Mouse (Mus musculus) CD4-positive, CD25-positive, alpha-beta regulatory T cell, adult 4 months (primary cell): Measurements from ENCODE around the gene Kcna6. TPM values are rescaled to one million over a fixed set of nuclear protein-coding genes. Genes with fewer than 3 reads are reported as not detected.

Experiments used
- ATAC-seq: one replicate; pipeline ENCODE4 v1.8.0; 2017
- polyA plus RNA-seq, 2 experiments: library from polyadenylated mRNA; unstranded; fragments of 100-300 nt; shearing (Covaris generic); gene quantifications; one replicate each; pipeline ENCODE4 v1.2.1; 2017

Kcna6 gene
- polyA plus RNA-seq, 2 experiments from 2014 or later: not detected

- ATAC-seq: no peak
Observed at GRCm38 (mm10) chr6:126735806-126736205, 4.7 kb downstream of the Kcna6 start.

DNA sequence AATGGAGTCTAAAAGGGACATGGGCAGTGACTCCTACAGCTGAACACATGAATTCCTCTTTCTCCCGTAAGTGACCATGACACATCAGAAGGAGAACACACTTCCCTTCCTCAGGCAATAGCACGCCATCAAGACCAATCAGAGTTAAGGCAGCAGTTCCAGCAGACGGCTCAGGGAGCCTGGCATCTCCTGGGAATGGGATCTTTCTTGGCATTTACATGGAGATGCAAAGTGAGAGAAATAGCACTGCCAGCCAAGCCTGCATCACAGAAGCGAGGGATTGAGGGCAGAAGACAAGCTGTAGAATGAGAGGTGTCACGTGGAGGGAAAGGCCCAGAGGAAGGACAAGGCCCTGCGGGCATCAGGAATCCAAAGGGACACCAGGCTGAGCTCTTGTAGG is 7.8 kb downstream of the Kcna6 start:
- ATAC-seq: no peak

DNA sequence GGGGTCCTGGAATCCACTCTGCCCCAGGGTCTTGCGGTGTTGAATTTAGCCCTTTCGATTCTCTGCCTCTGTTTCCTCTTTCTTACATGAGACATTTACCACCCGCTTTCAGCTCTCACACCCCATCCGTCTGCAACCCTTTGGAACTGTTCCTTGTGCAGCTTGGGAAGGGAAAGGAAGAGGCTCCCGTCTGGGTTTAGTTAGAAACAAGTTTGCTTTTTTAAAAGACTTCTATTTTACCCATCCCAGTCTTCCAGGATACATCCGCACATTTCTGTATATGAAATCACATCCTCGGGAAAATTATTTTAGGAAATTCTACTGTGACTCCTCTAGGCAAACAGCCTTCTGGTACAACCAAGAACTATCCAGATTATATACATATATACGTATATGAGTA is 11.7 kb downstream of the Kcna6 start:
- no peak for ATAC-seq

DNA sequence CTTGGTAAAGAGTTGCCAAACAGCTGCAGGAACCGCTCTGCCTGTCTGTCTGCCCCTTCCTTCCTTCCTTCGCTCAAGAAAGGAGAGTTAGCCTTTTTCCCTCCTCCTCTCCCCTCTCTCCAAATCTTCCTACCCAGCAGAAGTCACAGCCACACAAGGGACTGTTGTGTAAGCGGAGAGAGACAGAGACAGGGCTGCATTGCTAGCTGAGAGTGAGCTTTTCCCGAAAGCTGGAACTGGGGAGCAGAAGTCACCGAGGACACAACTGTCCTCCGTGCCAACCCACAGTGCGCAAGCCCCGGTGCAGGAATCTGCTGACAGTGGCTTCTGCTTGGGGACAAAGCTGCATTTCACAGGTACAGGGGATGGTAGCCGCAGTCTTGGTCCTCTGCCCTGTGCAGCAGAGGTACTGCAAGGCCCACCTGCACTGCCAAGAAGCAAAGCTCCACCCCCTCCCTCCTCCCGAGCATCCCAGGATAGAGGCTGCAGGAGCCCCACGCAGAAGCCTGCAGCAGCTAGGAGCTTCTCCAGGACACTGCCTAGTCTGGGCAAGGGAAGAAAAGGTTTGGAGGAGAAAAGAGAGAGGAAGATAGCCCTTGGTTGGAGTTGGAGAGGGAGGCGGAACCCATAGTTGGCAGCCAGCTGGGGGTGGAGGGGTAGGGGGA is 21.9 kb downstream of the Kcna6 start:
- ATAC-seq: no peak

GRCm38 (mm10) chr6:126712531-126712930 is 27.9 kb downstream of the Kcna6 start:
- no peak for ATAC-seq

- no peak for ATAC-seq
Observed at GRCm38 (mm10) chr6:126705936-126706335, 34.5 kb downstream of the Kcna6 start.

DNA sequence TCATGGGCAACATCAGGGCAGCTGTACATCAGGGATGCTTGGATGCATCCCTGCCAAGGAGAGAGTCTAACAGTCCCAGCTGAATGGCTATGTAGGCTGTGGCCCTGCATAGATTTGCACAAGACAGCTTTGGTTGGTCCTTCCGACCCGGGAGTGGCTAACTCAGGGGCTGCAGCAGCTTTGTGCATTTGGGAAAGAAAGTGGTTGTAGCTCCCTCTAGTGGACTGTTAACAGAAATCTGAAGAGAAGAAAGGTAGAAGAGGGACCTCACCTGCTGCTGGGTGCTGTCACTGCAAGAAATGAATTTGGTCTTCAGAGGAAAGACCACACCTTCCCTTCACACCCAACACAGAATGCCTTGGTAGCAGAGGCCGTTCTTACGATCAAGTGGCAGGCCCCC is 36.0 kb downstream of the Kcna6 start:
- ATAC-seq: no peak

DNA sequence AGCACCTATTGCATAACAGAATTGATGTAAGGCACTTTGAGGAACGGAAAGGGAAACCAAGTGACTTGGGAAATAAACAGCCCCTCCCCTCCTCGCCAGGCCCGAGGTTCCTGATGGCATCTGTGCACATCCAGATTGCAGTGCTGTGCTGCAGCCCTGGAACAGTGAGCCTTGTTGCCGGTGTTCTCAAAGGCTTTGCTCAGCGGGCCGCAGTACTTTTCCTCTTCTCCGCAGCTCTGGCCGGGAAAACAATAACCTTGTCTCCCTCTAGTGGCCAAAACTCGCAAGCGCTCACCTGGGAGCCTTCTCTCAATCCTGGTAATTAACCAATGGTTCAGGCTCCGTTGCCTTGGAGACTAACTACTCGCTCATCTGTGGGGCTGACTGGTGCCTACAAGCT is 38.4 kb downstream of the Kcna6 start:
- ATAC-seq: peak; percentile 47

DNA sequence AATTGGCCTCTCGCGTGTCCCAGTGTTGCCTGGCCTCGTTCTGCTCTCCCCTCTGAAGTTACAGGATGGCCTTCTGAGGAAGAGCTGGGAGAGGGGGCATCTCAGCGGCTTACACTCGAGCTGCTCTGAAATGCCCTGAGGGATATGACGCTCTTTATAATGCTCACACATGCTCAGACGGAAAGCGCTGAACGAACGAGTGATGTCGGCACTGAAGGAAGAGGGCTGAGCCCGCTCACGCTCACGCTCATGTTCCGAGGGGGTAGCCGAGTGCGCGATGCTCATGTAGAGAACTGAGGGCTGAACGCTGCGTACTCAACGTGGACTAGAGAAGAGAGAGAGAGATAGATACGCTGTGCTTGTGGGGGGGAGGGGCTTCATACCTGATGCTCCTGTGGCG is 39.3 kb downstream of the Kcna6 start:
- no peak for ATAC-seq

DNA sequence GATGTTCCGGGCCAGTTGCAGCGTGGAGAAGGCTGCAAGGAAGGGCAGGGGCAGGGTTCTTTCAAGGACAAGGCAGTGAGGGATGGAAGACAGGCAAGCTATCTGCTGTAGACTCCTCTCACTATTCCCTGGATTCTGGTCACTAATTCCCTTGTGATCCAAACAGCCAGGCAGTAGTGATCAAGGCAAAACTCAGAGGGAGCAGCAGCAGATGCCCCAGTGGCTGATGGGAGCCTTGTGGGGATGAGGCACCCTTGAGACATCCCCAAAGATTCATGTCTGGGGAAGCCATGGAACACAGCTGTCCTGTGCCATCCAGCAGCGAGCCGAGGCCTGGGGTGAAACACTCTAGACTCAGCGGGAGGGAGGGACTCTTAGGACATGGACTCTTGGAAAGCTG is 40.5 kb downstream of the Kcna6 start:
- ATAC-seq: no peak

GRCm38 (mm10) chr6:126687120-126687519 is 53.4 kb downstream of the Kcna6 start:
- no peak for ATAC-seq

DNA sequence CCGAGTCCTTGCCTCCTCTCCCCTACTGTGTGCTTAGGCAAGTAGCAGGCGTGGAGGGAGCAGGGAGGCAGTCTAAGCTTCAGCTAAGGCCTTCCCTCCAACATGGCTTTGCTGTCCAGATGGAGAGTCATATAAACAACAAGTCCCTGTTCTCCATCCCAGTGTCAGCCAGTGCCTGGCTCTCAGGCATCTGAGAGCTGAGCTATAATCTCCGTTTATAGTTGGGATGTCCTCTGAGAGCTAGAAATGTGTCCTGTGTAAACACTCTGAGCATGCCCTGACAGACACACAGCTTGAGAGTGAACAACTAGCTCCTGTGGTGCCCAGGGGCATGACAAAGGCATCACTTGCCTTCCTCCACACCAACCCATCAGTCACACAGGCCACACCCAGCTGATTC is 55.3 kb downstream of the Kcna6 start:
- ATAC-seq: no peak

- no peak for ATAC-seq
Observed at GRCm38 (mm10) chr6:126678961-126679360, 61.5 kb downstream of the Kcna6 start.

GRCm38 (mm10) chr6:126667001-126667400 is 73.5 kb downstream of the Kcna6 start:
- no peak for ATAC-seq

GRCm38 (mm10) chr6:126666091-126666490 is 74.4 kb downstream of the Kcna6 start:
- ATAC-seq: no peak

- ATAC-seq: no peak
Observed at GRCm38 (mm10) chr6:126664569-126664968, 75.9 kb downstream of the Kcna6 start.

Other genes starting within 250 kb of the Kcna6 start
- not detected for gene Kcna5, start 205.3 kb downstream of the Kcna6 start, polyA plus RNA-seq
- not detected for gene Kcna1, start 94.3 kb downstream of the Kcna6 start, polyA plus RNA-seq
- gene Ndufa9, start 108.5 kb upstream of the Kcna6 start, polyA plus RNA-seq: 100 to 1,000 TPM; 170 to 192 TPM
- gene Akap3, start 112.4 kb upstream of the Kcna6 start, polyA plus RNA-seq: not detected
- under 1 TPM; 0.44 to 0.95 TPM for gene Dyrk4, start 181.2 kb upstream of the Kcna6 start, polyA plus RNA-seq
- gene Rad51ap1, start 198.9 kb upstream of the Kcna6 start, polyA plus RNA-seq: 1 to 10 TPM; 3.6 to 9.2 TPM
- 10 to 100 TPM; 14.9 to 16.3 TPM for gene D6Wsu163e, start 199.3 kb upstream of the Kcna6 start, polyA plus RNA-seq